Mouse (Mus musculus) liver, adult 2 months (tissue): Measurements from ENCODE around the gene Gm21969. TPM values are rescaled to one million over a fixed set of nuclear protein-coding genes. Genes with fewer than 3 reads are reported as not detected.

ENCODE experiments used
- DNase-seq: peaks from one replicate; pipeline ENCODE4 v3.0.0-alpha.2; 2011; ENCODE audit warnings: low read depth, low spot score; ENCODE audit errors: extremely low read depth
- H3K27ac ChIP-seq: fragments of 200-500 bp; replicated peaks from 2 replicates; pipeline ENCODE4 v1.5.1; 2012; ENCODE audit warnings: low read depth, mild to moderate bottlenecking, control low read depth, inconsistent platforms, low read length; ENCODE audit not compliant: insufficient read depth
- H3K27me3 ChIP-seq: fragments of 200-500 bp; 2 replicates; pipeline ENCODE4 v1.6.1; 2012; ENCODE audit warnings: mild to moderate bottlenecking, moderate library complexity, low read length, inconsistent platforms; ENCODE audit not compliant: control insufficient read depth, insufficient read depth
- H3K36me3 ChIP-seq: fragments of 200-500 bp; 2 replicates; pipeline ENCODE4 v1.6.1; 2012; ENCODE audit warnings: low read length, inconsistent platforms; ENCODE audit not compliant: control insufficient read depth, insufficient read depth
- H3K4me1 ChIP-seq: fragments of 200-500 bp; 2 replicates; pipeline ENCODE4 v1.6.1; 2011; ENCODE audit warnings: low read length; ENCODE audit not compliant: control insufficient read depth, insufficient read depth
- H3K4me3 ChIP-seq: fragments of 200-500 bp; 2 replicates; pipeline ENCODE4 v1.5.1; 2011; ENCODE audit warnings: low read depth, mild to moderate bottlenecking, control low read depth, low read length, moderate library complexity; ENCODE audit not compliant: insufficient read depth
- H3K79me2 ChIP-seq: fragments of 200-500 bp; 2 replicates; pipeline ENCODE4 v1.6.1; 2012; ENCODE audit warnings: inconsistent platforms, mild to moderate bottlenecking, low read length, moderate library complexity; ENCODE audit not compliant: control insufficient read depth, insufficient read depth
- H3K9ac ChIP-seq: fragments of 200-500 bp; 2 replicates; pipeline ENCODE4 v1.6.1; 2012; ENCODE audit warnings: low read depth, mild to moderate bottlenecking, control low read depth, inconsistent platforms, low read length
- CTCF ChIP-seq: fragments of 200-500 bp; IDR thresholded peaks from 2 replicates; pipeline ENCODE4 v1.5.1; 2011; ENCODE audit warnings: low read depth, low read length, control low read depth
- POLR2A ChIP-seq: fragments of 200-500 bp; IDR thresholded peaks from 2 replicates; pipeline ENCODE4 v1.6.1; 2011; ENCODE audit warnings: low read length, control low read depth; ENCODE audit not compliant: insufficient read depth; ENCODE audit errors: extremely low read depth
- WGBS: fragments of 180-500 bp; shearing (Covaris S2); methylation state at CpG from one replicate; pipeline ENCODE4 v1.1.7; 2018; 5-methylcytosine and 5-hydroxymethylcytosine counted together
- polyA plus RNA-seq: library from polyadenylated mRNA; depleted of rRNA; stranded (reverse); fragments of >200 nt; gene quantifications from 2 replicates; pipeline ENCODE4 v1.2.3, GENCODE M21; 2012; rRNA removed
- total RNA-seq: library from RNA; depleted of rRNA; stranded (reverse); fragments of >200 nt; gene quantifications from 2 replicates; pipeline ENCODE4 v1.2.3, GENCODE M21; 2014; rRNA removed

The Gm21969 gene
- total and polyA plus RNA-seq, 2 experiments = 0.09 to 0.11 TPM

GRCm38 (mm10) chr4:139698602-139699001 lies 95.6 kb downstream of the Gm21969 start:
- WGBS = 74% methylated on average over 8 of the region's 8 CpGs
- Histone ChIP-seq H3K9ac (no peak overlapping the region), H3K27me3 (0 out of 2 replicates have a peak, but pooled peaks cover 6% of the 10 kb centered on the region), H3K4me1 (no peaks in the 10 kb centered on the region), H3K4me3 (no peak overlapping the region), H3K79me2 (no peaks in the 10 kb centered on the region), H3K36me3 (no peaks in the 10 kb centered on the region), H3K27ac (no peak overlapping the region)
- no peak for DNase-seq
- TF ChIP-seq CTCF (no peak), POLR2A (no peak)

- Histone ChIP-seq H3K36me3 (no peaks in the 10 kb centered on the region), H3K9ac (no peak overlapping the region), H3K4me1 (no peaks in the 10 kb centered on the region), H3K27ac (no peak overlapping the region), H3K79me2 (no peaks in the 10 kb centered on the region), H3K4me3 (no peak overlapping the region), H3K27me3 (no peaks in the 10 kb centered on the region)
- TF ChIP-seq POLR2A (no peak), CTCF (no peak)
- no peak for DNase-seq
- WGBS = 46% methylated on average over 4 of the region's 4 CpGs
Observed at GRCm38 (mm10) chr4:139702914-139703313, 99.9 kb downstream of the Gm21969 start.

GRCm38 (mm10) chr4:139703468-139703867 lies 100.5 kb downstream of the Gm21969 start:
- Histone ChIP-seq H3K27ac (no peak overlapping the region), H3K79me2 (no peaks in the 10 kb centered on the region), H3K4me3 (no peak overlapping the region), H3K36me3 (no peaks in the 10 kb centered on the region), H3K9ac (no peak overlapping the region), H3K4me1 (no peaks in the 10 kb centered on the region), H3K27me3 (no peaks in the 10 kb centered on the region)
- 76% methylated on average over 11 of the region's 11 CpGs for WGBS
- 0 out of 2 replicates have a peak, but pooled peaks have one; percentile 15 for TF ChIP-seq CTCF
- no peak for TF ChIP-seq POLR2A
- no peak for DNase-seq

- Histone ChIP-seq H3K27ac (no peak overlapping the region), H3K27me3 (no peaks in the 10 kb centered on the region), H3K9ac (no peak overlapping the region), H3K4me1 (no peaks in the 10 kb centered on the region), H3K36me3 (no peaks in the 10 kb centered on the region), H3K4me3 (no peak overlapping the region), H3K79me2 (no peaks in the 10 kb centered on the region)
- 87% methylated on average over 5 of the region's 5 CpGs for WGBS
- no peak for DNase-seq
- no peak for TF ChIP-seq CTCF
- no peak for TF ChIP-seq POLR2A
Observed at GRCm38 (mm10) chr4:139705986-139706385, 103.0 kb downstream of the Gm21969 start.

- no peak for TF ChIP-seq POLR2A
- TF ChIP-seq CTCF = no peak
- H3K4me1 ChIP-seq = no peaks in the 10 kb centered on the region
- no peak overlapping the region for H3K4me3 ChIP-seq
- H3K27ac ChIP-seq = no peak overlapping the region
- 63% methylated on average over 25 of the region's 25 CpGs for WGBS
- no peaks in the 10 kb centered on the region for H3K36me3 ChIP-seq
- no peaks in the 10 kb centered on the region for H3K79me2 ChIP-seq
- no peaks in the 10 kb centered on the region for H3K27me3 ChIP-seq
- DNase-seq = no peak
- H3K9ac ChIP-seq = no peak overlapping the region
Observed at GRCm38 (mm10) chr4:139710467-139711334, 107.7 kb downstream of the Gm21969 start.

Other genes with a start within 250 kb of the Gm21969 start
- 4.3 and 5.4 TPM in 2 replicates for gene Iffo2, start 72.6 kb upstream of the Gm21969 start, total RNA-seq
- gene Iffo2, start 72.6 kb upstream of the Gm21969 start, polyA plus RNA-seq = 5.3 and 7.0 TPM in 2 replicates
- 288 and 375 TPM in 2 replicates for gene Aldh4a1, start 19.7 kb downstream of the Gm21969 start, total RNA-seq
- gene Aldh4a1, start 19.7 kb downstream of the Gm21969 start, polyA plus RNA-seq = 557 and 601 TPM in 2 replicates
- gene Tas1r2, start 50.4 kb downstream of the Gm21969 start, total RNA-seq = not detected in 2 replicates
- 0.05 TPM in 1 of 2 replicates, not detected in the other for gene Tas1r2, start 50.4 kb downstream of the Gm21969 start, polyA plus RNA-seq
- gene Pax7, start 230.3 kb downstream of the Gm21969 start, total RNA-seq = not detected in 2 replicates
- gene Pax7, start 230.3 kb downstream of the Gm21969 start, polyA plus RNA-seq = not detected in 2 replicates